Mouse (Mus musculus) embryonic facial prominence, embryonic 13.5 days (tissue): ENCODE measurements around the gene Olfr1312. TPM values are rescaled to one million over a fixed set of nuclear protein-coding genes. Genes with fewer than 3 reads are reported as not detected.
"Not testable (repeated sequence)": the region's sequence is repeated elsewhere in the genome, so short reads cannot be mapped to it uniquely, and the experiment has no call there.

ENCODE experiments used
- ATAC-seq: fragments of 200-750 bp; cut with Nextera tagmentation; 2 replicates; pipeline ENCODE4 v1.8.0; 2017; ENCODE audit warnings: low read depth; ENCODE audit not compliant: insufficient number of reproducible peaks, insufficient read depth, low FRiP score, low TSS enrichment
- H3K27ac ChIP-seq: fragments of 300-500 bp; sonication (generic); 2 replicates; pipeline ENCODE4 v1.5.1; 2015; ENCODE audit warnings: moderate library complexity, mild to moderate bottlenecking, inconsistent platforms
- H3K27me3 ChIP-seq: fragments of 300-500 bp; sonication (generic); 2 replicates; pipeline ENCODE4 v1.6.1; 2015; ENCODE audit warnings: mild to moderate bottlenecking, inconsistent platforms
- H3K36me3 ChIP-seq: fragments of 300-500 bp; sonication (generic); 2 replicates; pipeline ENCODE4 v1.6.1; 2015; ENCODE audit warnings: mild to moderate bottlenecking, inconsistent platforms
- H3K4me1 ChIP-seq: fragments of 300-500 bp; sonication (generic); 2 replicates; pipeline ENCODE4 v1.6.1; 2015; ENCODE audit warnings: inconsistent platforms
- H3K4me2 ChIP-seq: fragments of 300-500 bp; sonication (generic); 2 replicates; pipeline ENCODE4 v1.6.1; 2015; ENCODE audit warnings: moderate library complexity, mild to moderate bottlenecking, inconsistent platforms
- H3K4me3 ChIP-seq: fragments of 300-500 bp; sonication (generic); 2 replicates; pipeline ENCODE4 v1.5.1; 2015; ENCODE audit warnings: mild to moderate bottlenecking, inconsistent platforms
- H3K9ac ChIP-seq: fragments of 300-500 bp; sonication (generic); 2 replicates; pipeline ENCODE4 v1.6.1; 2015; ENCODE audit warnings: mild to moderate bottlenecking, inconsistent platforms
- H3K9me3 ChIP-seq: fragments of 300-500 bp; sonication (generic); 2 replicates; pipeline ENCODE4 v1.6.1; 2016; ENCODE audit warnings: inconsistent platforms
- WGBS: fragments of 180-500 bp; shearing (Covaris S2); methylation state at CpG from one replicate; pipeline ENCODE4 v1.1.7; 2015; ENCODE audit warnings: mixed read lengths; 5-methylcytosine and 5-hydroxymethylcytosine counted together
- polyA plus RNA-seq: library from polyadenylated mRNA; unstranded; fragments of >200 nt; fragmentation: Nextera tagmentation; extraction: Ambion mirVana; gene quantifications from 2 replicates; pipeline ENCODE4 v1.2.1, GENCODE M21; 2015

Olfr1312 gene
- polyA plus RNA-seq: not detected in 2 replicates

DNA sequence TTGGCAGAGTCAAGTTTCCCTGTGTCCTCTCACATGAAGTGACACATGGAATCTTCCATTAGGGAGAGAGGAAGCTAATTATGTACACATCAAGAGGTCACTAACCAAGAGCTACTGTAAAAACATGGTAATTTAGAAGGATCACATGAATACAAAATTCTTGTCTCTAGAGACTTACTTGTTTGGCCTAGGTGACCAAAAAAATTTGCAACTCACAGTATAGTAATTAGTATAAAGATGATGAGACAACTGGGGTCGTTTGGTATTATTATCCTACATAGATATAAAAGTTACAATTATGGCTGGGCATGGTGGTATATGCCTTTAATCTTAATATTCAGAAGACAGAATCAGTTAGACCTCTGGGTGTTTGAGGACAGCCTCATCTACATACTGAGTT, at the start of gene Olfr1312:
TSS of gene Olfr1312 (minus strand) at position 101 of the 400 bp plus-strand sequence.
- Histone ChIP-seq H3K9ac (no peak within 1 kb of the TSS), H3K36me3 (no peaks in the 10 kb centered on the region), H3K9me3 (no peaks in the 10 kb centered on the region), H3K4me1 (no peaks in the 10 kb centered on the region), H3K27ac (no peak within 1 kb of the TSS), H3K4me2 (no peak within 1 kb of the TSS), H3K4me3 (no peak within 1 kb of the TSS), H3K27me3 (no peaks in the 10 kb centered on the region)
- WGBS: 38% methylated on average over 1 of the region's 1 CpGs
- no peak for ATAC-seq

DNA sequence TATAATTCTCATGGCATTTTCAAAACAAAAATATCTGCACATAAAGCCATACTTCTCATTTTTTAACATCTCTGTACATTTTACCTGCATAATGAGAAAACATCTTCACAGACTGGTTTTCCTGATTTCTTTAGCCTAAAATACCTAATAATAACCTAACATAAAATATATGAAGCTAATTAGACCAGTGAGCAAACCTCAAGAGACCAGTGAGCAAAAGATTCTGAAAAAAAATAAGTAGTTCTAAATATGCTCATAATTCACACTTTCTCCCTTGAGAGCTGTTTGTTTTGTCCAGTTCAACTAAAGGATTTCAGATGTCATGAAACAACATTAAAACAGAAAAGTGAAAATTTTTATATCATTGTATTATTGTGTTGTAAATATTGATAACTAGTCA, 46.6 kb upstream of the Olfr1312 start, which contains the start of gene Olfr1314:
TSS of gene Olfr1314 (minus strand) at position 101 of the 400 bp plus-strand sequence.
- no peaks in the 10 kb centered on the region for H3K27me3 ChIP-seq
- no peaks in the 10 kb centered on the region for H3K4me1 ChIP-seq
- no peak within 1 kb of the TSS for H3K4me3 ChIP-seq
- H3K27ac ChIP-seq: no peak within 1 kb of the TSS
- no peaks in the 10 kb centered on the region for H3K36me3 ChIP-seq
- no peak within 1 kb of the TSS for H3K4me2 ChIP-seq
- no peaks in the 10 kb centered on the region for H3K9me3 ChIP-seq
- no peak for ATAC-seq
- H3K9ac ChIP-seq: no peak within 1 kb of the TSS

DNA sequence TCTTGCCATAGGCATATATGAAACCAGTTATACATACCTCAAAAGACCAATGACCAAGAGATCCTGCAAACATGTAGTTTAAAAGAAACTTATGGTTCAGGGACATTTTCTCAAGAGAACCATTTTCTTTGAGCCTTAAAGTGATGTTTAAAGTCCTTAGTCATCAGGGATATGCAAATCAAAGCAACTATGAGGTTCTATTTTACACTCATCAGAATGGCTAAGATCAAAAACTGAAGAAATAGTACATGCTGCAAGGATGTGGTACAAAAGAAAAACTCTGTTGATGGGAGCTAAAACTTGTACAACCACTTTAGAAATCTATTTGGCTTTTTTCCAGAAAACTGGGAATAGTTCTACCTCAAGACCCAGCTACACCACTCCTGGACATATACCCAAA, 27.7 kb upstream of the Olfr1312 start, which contains the start of gene Olfr1313:
TSS of gene Olfr1313 (minus strand) at position 101 of the 400 bp plus-strand sequence.
- Histone ChIP-seq H3K27ac (no peak within 1 kb of the TSS), H3K4me3 (no peak within 1 kb of the TSS), H3K4me2 (no peak within 1 kb of the TSS), H3K27me3 (no peaks in the 10 kb centered on the region), H3K36me3 (no peaks in the 10 kb centered on the region), H3K9me3 (peaks cover 4% of the 10 kb centered on the region; the same call in 1 of the 2 replicates), H3K4me1 (no peaks in the 10 kb centered on the region), H3K9ac (no peak within 1 kb of the TSS)
- no peak for ATAC-seq

DNA sequence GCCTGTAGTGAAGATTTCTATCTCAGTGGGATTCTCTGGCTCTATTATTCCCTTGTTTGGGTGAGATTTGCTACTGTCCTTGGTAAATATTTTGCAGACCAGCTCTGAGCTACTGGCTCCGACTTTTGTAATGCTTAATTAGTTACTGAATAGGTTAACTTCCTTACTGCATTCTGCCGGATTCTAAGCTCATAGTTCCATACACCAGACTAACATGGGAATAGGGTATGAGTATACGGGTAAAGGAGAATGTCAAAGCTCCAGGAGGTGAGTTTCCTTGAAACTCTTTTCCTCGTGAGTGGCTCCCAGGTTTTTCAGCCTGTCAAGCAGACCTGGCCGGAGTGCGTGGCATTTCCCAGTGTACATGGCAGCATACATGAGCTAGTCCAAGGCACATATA, 23.1 kb downstream of the Olfr1312 start:
- H3K36me3 ChIP-seq, H3K9ac ChIP-seq, H3K4me1 ChIP-seq, H3K9me3 ChIP-seq, H3K27me3 ChIP-seq, ATAC-seq, H3K4me2 ChIP-seq, H3K4me3 ChIP-seq, H3K27ac ChIP-seq: not testable (repeated sequence)
- 58% methylated on average over 6 of the region's 6 CpGs for WGBS

DNA sequence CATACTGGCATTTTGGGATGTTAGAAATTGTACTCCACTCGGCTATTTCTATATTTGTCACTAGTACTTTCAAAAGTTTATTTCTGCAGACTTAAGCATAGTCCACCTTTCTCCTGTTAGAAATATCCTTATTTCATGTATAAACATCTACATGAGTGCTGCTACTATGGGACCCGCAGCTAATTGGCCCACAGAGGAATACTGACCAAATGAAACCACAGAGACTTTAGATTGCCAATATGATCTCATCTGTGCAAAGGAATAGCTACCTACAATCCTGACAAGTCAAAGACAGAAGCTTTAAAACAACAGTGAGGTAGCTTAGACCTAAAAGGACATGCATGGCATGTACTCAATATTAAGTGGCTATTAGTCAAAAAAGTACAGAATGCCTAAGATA, 25.7 kb downstream of the Olfr1312 start, which contains the start of gene Olfr1311:
TSS of gene Olfr1311 (minus strand) at position 101 of the 400 bp plus-strand sequence.
- Histone ChIP-seq H3K9me3 (no peaks in the 10 kb centered on the region), H3K36me3 (no peaks in the 10 kb centered on the region), H3K4me2 (no peak within 1 kb of the TSS), H3K9ac (no peak within 1 kb of the TSS), H3K4me3 (no peak within 1 kb of the TSS), H3K27ac (no peak within 1 kb of the TSS), H3K4me1 (no peaks in the 10 kb centered on the region), H3K27me3 (no peaks in the 10 kb centered on the region)
- 91% methylated on average over 2 of the region's 2 CpGs for WGBS
- no peak for ATAC-seq

DNA sequence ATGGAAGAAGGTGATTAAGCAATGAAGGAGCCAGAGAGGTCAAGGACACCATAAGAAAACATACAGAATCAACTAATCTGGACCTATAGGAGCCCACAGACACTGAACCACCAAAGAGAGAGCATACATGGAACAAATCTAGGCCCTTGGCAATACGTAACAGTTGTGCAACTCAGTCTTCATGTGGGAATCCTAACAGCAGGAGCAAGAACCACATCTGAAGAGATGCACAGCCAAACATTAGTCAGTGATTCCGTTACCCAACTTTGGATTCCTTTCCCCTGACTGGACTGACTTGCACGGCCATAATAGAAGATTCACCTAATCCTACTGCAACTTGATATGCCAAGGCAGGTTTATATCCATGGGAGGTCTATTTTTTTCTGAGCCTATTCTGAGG, 35.1 kb downstream of the Olfr1312 start:
- no peak for ATAC-seq
- Histone ChIP-seq H3K36me3 (no peaks in the 10 kb centered on the region), H3K27ac (no peak overlapping the region), H3K9ac (no peak overlapping the region), H3K4me3 (no peak overlapping the region), H3K4me1 (no peaks in the 10 kb centered on the region), H3K9me3 (no peaks in the 10 kb centered on the region), H3K4me2 (no peak overlapping the region), H3K27me3 (no peaks in the 10 kb centered on the region)
- 71% methylated on average over 3 of the region's 3 CpGs for WGBS

DNA sequence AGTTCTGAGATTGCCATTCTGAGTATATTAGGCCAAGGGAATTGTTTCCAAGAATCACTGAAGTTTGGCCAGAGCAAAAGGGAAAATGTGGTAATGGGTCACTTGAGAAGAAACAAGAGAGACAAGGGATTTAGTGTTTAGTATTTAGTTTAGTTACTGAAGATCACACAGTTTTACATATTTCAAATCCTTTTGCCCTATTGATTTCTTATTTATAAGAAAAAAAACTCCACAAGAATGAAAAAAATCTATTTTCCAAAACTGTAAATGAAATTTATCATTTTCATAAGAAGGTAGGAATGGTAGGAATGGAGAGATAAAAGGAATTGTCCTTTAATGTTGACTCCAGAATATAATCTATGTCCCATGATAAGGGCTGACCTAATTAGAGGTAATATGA, 37.4 kb downstream of the Olfr1312 start, which contains the start of gene Olfr1310:
TSS of gene Olfr1310 (minus strand) at position 101 of the 400 bp plus-strand sequence.
- H3K27ac ChIP-seq: no peak within 1 kb of the TSS
- no peak for ATAC-seq

DNA sequence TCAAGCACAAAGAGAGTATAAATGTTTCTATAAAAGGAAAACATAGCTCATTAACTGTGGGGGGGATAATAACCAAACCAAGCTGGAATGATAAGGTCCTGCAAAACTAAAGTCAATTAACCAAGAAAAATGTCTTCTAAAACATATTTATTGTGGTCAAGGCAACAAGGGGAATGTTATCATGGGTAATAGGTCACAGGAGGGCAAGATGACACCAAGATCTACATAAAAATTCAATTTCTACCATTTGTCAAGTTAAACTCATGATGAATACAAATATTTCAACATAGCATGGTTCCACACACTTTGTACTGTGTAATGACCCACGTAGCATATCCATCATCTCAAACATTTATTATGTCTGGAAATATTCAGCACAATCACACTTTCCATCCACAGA, 59.9 kb downstream of the Olfr1312 start, which contains the start of gene Olfr1309:
TSS of gene Olfr1309 (minus strand) at position 101 of the 400 bp plus-strand sequence.
- ATAC-seq: no peak
- Histone ChIP-seq H3K4me1 (no peaks in the 10 kb centered on the region), H3K4me3 (no peak within 1 kb of the TSS), H3K9ac (no peak within 1 kb of the TSS), H3K9me3 (no peaks in the 10 kb centered on the region), H3K36me3 (no peaks in the 10 kb centered on the region), H3K4me2 (no peak within 1 kb of the TSS), H3K27ac (no peak within 1 kb of the TSS), H3K27me3 (no peaks in the 10 kb centered on the region)
- 61% methylated on average over 1 of the region's 1 CpGs for WGBS

More for the DNA sequence above, 37.4 kb downstream of the Olfr1312 start, which contains the start of gene Olfr1310:
- H3K27me3 ChIP-seq: no peaks in the 10 kb centered on the region
- no peak within 1 kb of the TSS for H3K4me2 ChIP-seq
- no peaks in the 10 kb centered on the region for H3K36me3 ChIP-seq
- H3K4me3 ChIP-seq: no peak within 1 kb of the TSS
- H3K4me1 ChIP-seq: no peaks in the 10 kb centered on the region
- no peak within 1 kb of the TSS for H3K9ac ChIP-seq
- no peaks in the 10 kb centered on the region for H3K9me3 ChIP-seq

Other genes starting within 250 kb of the Olfr1312 start
- not detected in 2 replicates for gene Olfr1303, start 229.9 kb downstream of the Olfr1312 start, polyA plus RNA-seq
- not detected in 2 replicates for gene Olfr1305, start 173.1 kb downstream of the Olfr1312 start, polyA plus RNA-seq
- gene Olfr1306, start 134.0 kb downstream of the Olfr1312 start, polyA plus RNA-seq: not detected in 2 replicates
- not detected in 2 replicates for gene Olfr1307, start 100.8 kb downstream of the Olfr1312 start, polyA plus RNA-seq
- gene Olfr1308, start 85.3 kb downstream of the Olfr1312 start, polyA plus RNA-seq: not detected in 2 replicates
- not detected in 2 replicates for gene Olfr1309, start 60.0 kb downstream of the Olfr1312 start, polyA plus RNA-seq
- not detected in 2 replicates for gene Olfr1310, start 37.5 kb downstream of the Olfr1312 start, polyA plus RNA-seq
- not detected in 2 replicates for gene Olfr1311, start 25.8 kb downstream of the Olfr1312 start, polyA plus RNA-seq
- not detected in 2 replicates for gene Olfr1313, start 27.6 kb upstream of the Olfr1312 start, polyA plus RNA-seq
- not detected in 2 replicates for gene Olfr1314, start 46.5 kb upstream of the Olfr1312 start, polyA plus RNA-seq
- gene Olfr1315-ps1, start 65.2 kb upstream of the Olfr1312 start, polyA plus RNA-seq: not detected in 2 replicates
- not detected in 2 replicates for gene Olfr1316, start 84.7 kb upstream of the Olfr1312 start, polyA plus RNA-seq
- not detected in 2 replicates for gene Olfr1317, start 90.1 kb upstream of the Olfr1312 start, polyA plus RNA-seq
- not detected in 2 replicates for gene Olfr1318, start 104.0 kb upstream of the Olfr1312 start, polyA plus RNA-seq
- 15.3 and 15.4 TPM in 2 replicates for gene Lpcat4, start 189.2 kb upstream of the Olfr1312 start, polyA plus RNA-seq
- not detected in 2 replicates for gene Nutm1, start 209.1 kb upstream of the Olfr1312 start, polyA plus RNA-seq
- gene Nop10, start 211.7 kb upstream of the Olfr1312 start, polyA plus RNA-seq: 196 and 214 TPM in 2 replicates
- 11.0 and 11.9 TPM in 2 replicates for gene Slc12a6, start 215.6 kb upstream of the Olfr1312 start, polyA plus RNA-seq
- not detected in 2 replicates for gene Gm21985, start 216.1 kb upstream of the Olfr1312 start, polyA plus RNA-seq